Mouse (Mus musculus): Measurements from ENCODE around the gene Cd52.

DNA sequence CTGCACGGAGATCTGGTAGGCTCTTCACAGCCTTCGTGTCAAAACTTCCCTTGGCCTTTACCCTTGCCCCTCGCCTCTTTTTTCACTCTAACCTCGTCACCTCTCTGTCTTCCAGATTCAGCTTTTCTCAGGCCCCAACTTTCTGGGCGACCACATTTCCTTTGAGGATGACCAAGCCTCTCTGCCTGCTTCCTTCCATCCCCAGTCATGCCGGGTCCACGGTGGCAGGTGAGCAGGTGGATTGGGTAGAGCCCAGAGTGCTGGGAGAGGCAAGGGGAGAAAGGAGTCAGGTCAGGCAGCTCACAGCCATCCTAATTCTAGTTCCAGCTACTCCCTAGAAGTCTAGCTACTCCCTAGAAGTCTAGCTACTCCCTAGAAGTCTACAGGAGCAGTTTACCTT lies 12.4 kb downstream of the Cd52 start:
- no peak for TF ChIP-seq MAX (IDR thresholded peaks at IDR 0.05)
- TF ChIP-seq CTCF (IDR thresholded peaks at IDR 0.05; ENCODE audit: control insufficient read depth, insufficient read depth, insufficient read length) = no peak
- no peak for TF ChIP-seq MYOD1 (IDR thresholded peaks at IDR 0.05; ENCODE audit: control insufficient read depth, insufficient read length, low read depth)
- no peak for TF ChIP-seq CEBPB (IDR thresholded peaks at IDR 0.05; ENCODE audit: low read depth)
- no peak for TF ChIP-seq USF1 (IDR thresholded peaks at IDR 0.05; ENCODE audit: low read depth)

All from C2C12 (cell line).